Mouse (Mus musculus) testis, adult 10 weeks (tissue): ENCODE measurements around the gene Ptk7. TPM values are rescaled to one million over a fixed set of nuclear protein-coding genes. Genes with fewer than 3 reads are reported as not detected.

Experiments
- polyA plus RNA-seq: library from polyadenylated mRNA; stranded (reverse); fragments of 350-450 nt; fragmentation: Illumina TruSeq; extraction: RNeasy Lipid Tissue Mini Kit (QIAGEN cat#74804); gene quantifications from one replicate; pipeline ENCODE4 v1.2.3, GENCODE M21; 2014; ENCODE audit warnings: low read depth, low replicate concordance

Gene Ptk7
- polyA plus RNA-seq = 0.04 TPM

DNA sequence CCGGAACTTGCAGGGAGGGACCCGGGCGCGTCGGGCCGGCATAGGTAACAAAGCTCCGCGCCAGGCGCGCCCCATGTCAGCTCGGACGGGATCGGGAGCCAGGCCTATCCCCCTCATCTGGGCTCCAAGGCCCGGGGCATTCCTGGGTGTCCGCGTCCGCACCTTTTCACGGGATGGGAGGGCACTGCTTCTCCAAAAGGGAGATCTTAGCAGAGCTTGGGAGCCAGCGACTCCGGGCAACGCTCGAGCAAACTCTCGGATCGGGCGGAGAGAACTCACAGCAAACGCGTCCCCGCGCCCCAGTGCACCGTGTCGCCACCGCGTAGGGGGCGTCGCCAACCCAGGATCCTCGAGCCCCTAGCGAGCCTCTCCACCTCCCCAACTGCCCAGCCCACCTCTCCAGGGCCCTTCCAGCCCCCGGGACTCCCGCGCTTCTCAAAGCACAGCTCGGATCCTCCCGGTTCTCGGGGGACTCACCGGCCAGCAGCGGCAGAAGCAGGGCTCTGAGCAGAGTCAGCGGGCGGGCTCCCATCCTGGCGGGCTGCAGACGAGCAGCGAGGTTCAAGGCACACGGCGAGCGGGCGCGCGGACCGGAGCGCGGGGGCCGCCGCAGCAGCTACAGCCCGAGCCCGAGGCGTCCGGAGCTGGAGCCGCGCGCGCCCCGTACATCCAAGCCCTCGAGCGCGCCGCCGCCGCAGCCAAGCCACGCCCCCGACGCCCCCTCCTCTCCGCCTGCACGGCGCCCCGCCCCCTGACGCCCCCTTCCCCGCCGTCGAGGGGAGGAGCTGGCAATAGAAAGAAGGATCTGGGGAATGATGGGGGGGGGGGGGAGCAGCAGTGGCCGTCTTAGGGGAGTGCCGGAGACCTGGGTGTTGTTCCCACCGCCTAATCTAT lies at the start of gene Ptk7:
TSS of gene Ptk7 (minus strand) at position 714 of the 894 bp plus-strand sequence.

DNA sequence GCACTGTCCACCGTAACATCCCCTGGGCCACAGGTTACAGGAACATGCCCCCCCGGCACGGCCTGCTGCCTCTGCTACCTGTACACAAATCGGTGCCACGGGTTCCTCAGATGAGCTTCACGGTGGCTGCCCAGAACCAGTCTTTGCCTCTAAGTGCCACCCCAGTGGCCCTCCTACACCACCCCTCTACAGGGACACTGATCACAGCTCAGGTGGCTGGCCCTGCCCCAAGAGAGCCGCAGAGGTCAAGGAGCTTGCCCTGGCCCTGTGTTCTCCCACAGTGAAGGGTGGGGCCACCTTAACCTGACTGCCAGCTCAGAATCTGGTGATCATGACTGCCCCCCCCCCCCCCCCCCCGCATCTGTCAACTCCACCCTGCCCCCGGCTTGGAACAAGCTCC lies 49.1 kb upstream of the Ptk7 start, which contains the start of gene Mea1:
TSS of gene Mea1 (plus strand) at position 378 of the 400 bp plus-strand sequence.

DNA sequence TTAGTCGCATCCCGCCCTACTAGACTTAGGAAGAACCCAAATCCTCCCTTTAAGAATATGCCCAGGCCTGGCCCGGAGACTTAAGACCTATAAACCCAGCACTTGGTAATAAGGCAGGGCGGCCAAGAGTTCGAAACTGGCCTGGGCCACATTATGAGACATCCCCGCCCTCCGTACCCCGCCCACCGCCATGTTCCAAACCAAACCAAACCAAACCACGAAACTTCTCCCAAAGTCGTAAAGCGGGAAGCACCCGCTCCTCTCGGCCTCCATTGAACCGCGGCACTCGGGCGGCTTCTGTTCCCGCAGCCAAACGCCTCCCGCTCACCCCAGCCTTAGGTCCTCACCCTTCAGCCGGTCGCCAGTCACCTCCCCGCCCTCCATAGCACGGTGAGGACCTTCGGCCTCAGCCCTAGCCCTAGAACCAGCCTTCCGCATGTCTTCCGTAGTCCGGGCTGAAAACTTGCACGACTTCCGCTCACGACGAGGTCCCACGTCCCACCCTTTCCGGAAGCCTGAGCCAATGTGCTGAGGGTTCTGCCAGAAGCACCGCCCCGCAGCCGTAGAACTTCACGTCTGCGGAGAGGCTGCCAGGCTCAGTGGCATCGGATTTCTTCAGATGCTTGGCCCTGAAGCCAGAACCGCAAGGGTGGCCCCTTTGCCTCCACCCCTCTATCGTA lies 44.7 kb upstream of the Ptk7 start, which contains the start of gene Rrp36:
TSS of gene Rrp36 (minus strand) at position 503 of the 680 bp plus-strand sequence.

DNA sequence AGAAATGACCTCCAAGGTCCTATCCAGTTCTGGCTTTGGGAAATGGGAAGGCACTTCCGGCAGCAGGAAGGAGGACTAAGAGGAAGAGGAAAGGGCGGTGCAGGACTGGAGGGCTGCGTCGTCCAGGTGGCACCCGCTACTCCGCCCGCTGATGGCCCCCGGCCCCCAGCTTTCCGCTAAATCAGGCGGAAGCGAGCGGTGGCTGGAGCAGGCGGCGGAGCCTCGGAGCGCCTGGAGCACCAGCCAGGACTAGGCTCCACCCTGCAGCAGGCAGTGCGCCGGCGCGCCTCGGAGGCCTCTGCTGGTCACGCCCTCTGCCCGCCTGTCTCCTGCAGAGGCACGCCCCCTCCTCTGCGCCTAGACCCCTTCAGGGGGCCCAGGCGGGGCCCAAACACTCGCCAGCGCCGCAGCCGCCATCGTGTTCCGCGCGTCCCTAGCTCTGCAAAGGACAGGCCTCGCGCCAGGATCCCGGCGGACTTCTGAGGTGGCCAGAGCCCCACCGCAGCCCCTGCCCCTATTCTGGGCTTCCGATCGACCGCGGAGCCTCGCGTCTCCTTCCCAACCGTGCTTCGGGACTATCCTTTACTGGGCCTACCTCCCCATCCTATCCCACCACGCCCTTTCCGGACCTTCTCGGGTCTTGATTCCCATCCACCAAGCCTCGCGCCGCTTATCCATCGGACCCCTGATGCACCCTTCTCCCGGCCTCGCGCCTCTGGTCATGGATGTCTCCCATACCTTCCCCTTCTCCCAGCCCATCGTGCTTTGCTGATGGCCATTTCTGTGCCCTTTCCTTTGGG lies 21.1 kb upstream of the Ptk7 start, which contains the start of gene Cul7:
TSS of gene Cul7 (plus strand) at position 106 of the 800 bp plus-strand sequence.

DNA sequence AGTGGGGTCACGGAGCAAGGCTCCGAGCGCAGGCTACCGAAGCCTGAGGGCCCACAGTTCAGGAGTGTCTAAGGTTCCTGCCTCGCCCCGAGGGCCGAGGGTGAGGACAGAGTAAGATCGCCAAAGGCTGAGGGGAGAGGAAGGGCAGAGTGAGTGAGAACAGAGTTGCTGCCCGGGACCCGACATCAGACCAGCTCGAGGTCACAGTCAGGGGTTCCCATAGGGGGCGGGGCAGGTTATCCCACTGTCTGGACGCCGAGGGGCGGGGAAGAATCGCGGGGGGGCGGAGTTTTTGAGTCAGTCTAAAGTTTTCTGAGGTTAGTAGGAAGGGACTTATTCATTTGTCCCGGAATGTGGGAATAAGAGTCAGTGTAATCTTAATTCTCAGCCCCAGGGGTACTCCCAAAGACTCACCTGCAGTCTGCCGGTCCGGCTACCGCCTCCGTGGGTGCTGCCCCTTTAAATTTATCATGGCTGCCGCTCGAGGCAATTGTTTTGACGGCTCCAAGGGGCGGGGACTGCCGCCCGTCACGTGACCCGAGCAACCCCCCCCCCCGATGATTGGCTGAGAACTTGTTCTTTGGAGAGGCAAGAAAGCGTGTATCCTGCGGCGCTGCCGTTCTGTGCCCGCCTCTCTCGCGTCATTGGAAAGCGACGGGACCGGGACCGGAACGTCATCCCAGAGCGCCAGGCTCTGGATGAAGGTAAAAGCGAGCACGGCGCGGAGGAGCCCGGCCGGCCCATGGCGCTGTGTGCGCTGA lies 16.4 kb upstream of the Ptk7 start, which contains the start of the genes Klc4 and Mrpl2:
TSS of gene Klc4 (minus strand) at position 462 of the 761 bp plus-strand sequence.
TSS of gene Mrpl2 (plus strand) at position 669 of the 761 bp plus-strand sequence.

DNA sequence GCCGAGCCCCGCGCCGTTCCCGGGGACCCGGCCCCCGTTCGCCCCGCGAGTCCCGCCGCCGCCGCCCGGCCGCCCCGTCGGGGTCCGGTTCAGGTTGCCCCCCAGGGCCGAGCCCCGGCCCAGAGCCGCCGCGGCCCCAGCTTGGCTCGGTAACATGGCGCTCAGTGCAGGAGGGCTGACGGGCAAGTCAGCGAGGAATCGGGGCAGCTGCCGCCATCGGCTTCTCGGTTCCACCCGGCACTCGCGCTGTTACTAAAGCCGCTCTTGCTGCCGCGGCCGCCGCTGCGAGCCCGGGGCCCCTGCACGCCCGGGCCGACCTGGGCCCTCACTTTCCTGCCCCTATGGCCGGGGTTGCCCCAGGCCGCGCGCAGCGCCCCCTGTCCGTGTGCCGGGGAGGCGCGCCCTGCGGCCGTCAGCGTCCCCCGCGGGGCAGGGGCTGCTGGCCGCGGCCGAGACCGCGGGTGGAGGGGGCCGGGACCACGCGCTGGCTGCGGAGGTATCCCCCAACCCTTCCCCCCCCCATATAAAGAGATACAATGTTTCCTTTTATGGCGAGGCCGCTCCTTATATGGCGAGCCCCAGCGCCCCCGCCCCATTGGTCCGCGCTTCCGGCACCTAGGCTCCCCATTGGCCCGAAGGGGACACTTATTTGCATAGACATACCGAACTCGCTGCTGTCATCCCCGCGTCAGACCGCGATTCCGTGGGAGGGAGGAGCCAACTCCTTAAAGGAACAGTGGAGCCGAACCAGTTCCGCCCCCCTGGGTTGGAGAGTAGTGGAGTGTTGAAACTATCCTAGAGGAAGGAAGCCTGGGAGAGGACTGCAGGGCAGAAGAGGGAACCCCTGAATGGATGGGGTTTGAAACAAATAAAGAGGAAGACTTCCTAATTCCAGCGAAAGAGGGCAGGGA lies 73.4 kb downstream of the Ptk7 start, which contains the start of gene Srf:
TSS of gene Srf (minus strand) at position 503 of the 911 bp plus-strand sequence.

DNA sequence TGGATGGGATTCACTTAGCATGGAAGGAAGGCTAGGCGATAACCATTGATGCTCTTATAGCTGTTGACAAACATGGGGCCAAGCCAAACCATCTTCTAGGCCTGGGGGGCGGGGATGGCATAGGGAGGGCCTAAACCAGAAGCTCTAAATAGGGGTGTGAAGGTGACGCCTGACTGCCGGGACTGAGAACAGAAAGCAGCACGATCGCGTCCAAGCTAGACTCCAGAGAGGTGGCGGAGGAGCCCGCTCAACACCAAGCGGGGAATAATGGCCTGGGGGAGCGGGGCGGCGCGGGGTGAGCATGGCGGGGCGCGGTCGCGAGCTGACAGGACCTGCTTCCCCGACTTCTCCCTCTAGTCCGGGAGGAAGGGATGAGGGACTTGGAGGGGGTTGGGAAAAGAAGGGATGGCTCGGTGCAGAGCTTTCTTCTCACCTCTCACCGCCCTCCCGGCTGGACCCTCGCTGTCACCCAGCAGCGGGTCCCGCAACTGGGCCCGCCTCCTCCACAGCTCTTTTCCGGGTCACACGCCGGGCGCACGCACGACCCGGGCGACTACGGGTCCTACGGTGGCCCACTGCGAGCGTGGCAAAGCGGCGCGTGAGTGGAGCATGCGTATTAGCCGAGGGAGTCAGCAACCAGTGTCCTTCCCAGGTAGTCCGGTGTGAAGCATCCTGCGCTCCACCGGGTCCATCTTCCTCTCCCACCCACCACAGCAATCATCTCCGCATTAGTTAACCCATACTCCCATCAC lies 83.3 kb downstream of the Ptk7 start, which contains the start of gene Cul9:
TSS of gene Cul9 (minus strand) at position 576 of the 752 bp plus-strand sequence.

Other genes with a start within 250 kb of the Ptk7 start
- 327 TPM for gene Zfp318, start 245.8 kb downstream of the Ptk7 start, polyA plus RNA-seq
- gene Crip3, start 200.6 kb downstream of the Ptk7 start, polyA plus RNA-seq = 0.83 TPM
- gene Slc22a7, start 191.0 kb downstream of the Ptk7 start, polyA plus RNA-seq = not detected
- gene Ttbk1, start 141.8 kb downstream of the Ptk7 start, polyA plus RNA-seq = 3.8 TPM
- 3.1 TPM for gene Dnph1, start 132.8 kb downstream of the Ptk7 start, polyA plus RNA-seq
- 2.6 TPM for gene Cul9, start 83.1 kb downstream of the Ptk7 start, polyA plus RNA-seq
- gene Srf, start 73.3 kb downstream of the Ptk7 start, polyA plus RNA-seq = 0.36 TPM
- gene Klc4, start 16.5 kb upstream of the Ptk7 start, polyA plus RNA-seq = 0.22 TPM
- 1.8 TPM for gene Mrpl2, start 16.7 kb upstream of the Ptk7 start, polyA plus RNA-seq
- gene Cul7, start 20.8 kb upstream of the Ptk7 start, polyA plus RNA-seq = 0.11 TPM
- 1.1 TPM for gene Rrp36, start 44.8 kb upstream of the Ptk7 start, polyA plus RNA-seq
- 131 TPM for gene Mea1, start 49.3 kb upstream of the Ptk7 start, polyA plus RNA-seq
- gene Klhdc3, start 51.4 kb upstream of the Ptk7 start, polyA plus RNA-seq = 36.7 TPM
- gene Ppp2r5d, start 75.6 kb upstream of the Ptk7 start, polyA plus RNA-seq = 2.8 TPM
- gene Pex6, start 82.0 kb upstream of the Ptk7 start, polyA plus RNA-seq = 0.85 TPM
- not detected for gene Gnmt, start 99.7 kb upstream of the Ptk7 start, polyA plus RNA-seq
- gene Cnpy3, start 122.7 kb upstream of the Ptk7 start, polyA plus RNA-seq = 0.95 TPM
- gene Ptcra, start 134.2 kb upstream of the Ptk7 start, polyA plus RNA-seq = not detected
- 14.5 TPM for gene 2310039H08Rik, start 143.1 kb upstream of the Ptk7 start, polyA plus RNA-seq
- 20.1 TPM for gene Rpl7l1, start 153.2 kb upstream of the Ptk7 start, polyA plus RNA-seq
- 7.7 TPM for gene Bicral, start 229.0 kb upstream of the Ptk7 start, polyA plus RNA-seq